Mouse (Mus musculus) stomach, embryonic 16.5 days (tissue): Measurements from ENCODE around the gene Col12a1. TPM values are rescaled to one million over a fixed set of nuclear protein-coding genes. Genes with fewer than 3 reads are reported as not detected.

Source experiments
- ATAC-seq: fragments of 200-750 bp; cut with Nextera tagmentation; 2 replicates; pipeline ENCODE4 v1.8.0; 2017; ENCODE audit warnings: moderate number of reproducible peaks, moderate TSS enrichment; ENCODE audit not compliant: insufficient read depth, low FRiP score
- H3K27ac ChIP-seq: fragments of 300-500 bp; sonication (generic); 2 replicates; pipeline ENCODE4 v1.5.1; 2014; ENCODE audit warnings: low read length
- H3K27me3 ChIP-seq: fragments of 300-500 bp; sonication (generic); 2 replicates; pipeline ENCODE4 v1.6.1; 2014; ENCODE audit warnings: low read length, control low read depth, mixed read lengths; ENCODE audit not compliant: control insufficient read depth, insufficient read depth
- H3K36me3 ChIP-seq: fragments of 300-500 bp; sonication (generic); 2 replicates; pipeline ENCODE4 v1.6.1; 2014; ENCODE audit warnings: low read length; ENCODE audit not compliant: control insufficient read depth, insufficient read depth
- H3K4me1 ChIP-seq: fragments of 300-500 bp; sonication (generic); 2 replicates; pipeline ENCODE4 v1.6.1; 2014; ENCODE audit warnings: low read length, control low read depth, mixed read lengths; ENCODE audit not compliant: control insufficient read depth, insufficient read depth
- H3K4me2 ChIP-seq: fragments of 300-500 bp; sonication (generic); 2 replicates; pipeline ENCODE4 v1.6.1; 2014; ENCODE audit warnings: low read depth, low read length, mixed read lengths
- H3K4me3 ChIP-seq: fragments of 300-500 bp; sonication (generic); replicated peaks from 2 replicates; pipeline ENCODE4 v1.5.1; 2014; ENCODE audit warnings: mild to moderate bottlenecking, low read length
- H3K9ac ChIP-seq: fragments of 300-500 bp; sonication (generic); 2 replicates; pipeline ENCODE4 v1.6.1; 2014; ENCODE audit warnings: low read length
- H3K9me3 ChIP-seq: fragments of 300-500 bp; sonication (generic); replicated peaks from 2 replicates; pipeline ENCODE4 v1.6.1; 2016; ENCODE audit warnings: low read length, control low read depth; ENCODE audit not compliant: control insufficient read depth
- WGBS: fragments of 180-500 bp; shearing (Covaris S2); extraction: QIAGEN DNeasy Blood & Tissue Kit; methylation state at CpG from one replicate; pipeline ENCODE4 v1.1.7; 2014; 5-methylcytosine and 5-hydroxymethylcytosine counted together
- polyA plus RNA-seq: library from polyadenylated mRNA; unstranded; fragments of >200 nt; fragmentation: Nextera tagmentation; extraction: Ambion mirVana; gene quantifications from 2 replicates; pipeline ENCODE4 v1.2.1, GENCODE M21; 2015

The Col12a1 gene
- polyA plus RNA-seq, 1 experiment from 2014 or later = 42.8 TPM

- 69% methylated on average over 4 of the region's 4 CpGs for WGBS
- no peak overlapping the region for H3K4me2 ChIP-seq
Observed at GRCm38 (mm10) chr9:79745036-79745435, 26.4 kb upstream of the Col12a1 start.

GRCm38 (mm10) chr9:79735608-79736007 is 17.0 kb upstream of the Col12a1 start:
- Histone ChIP-seq H3K9ac (no peak overlapping the region), H3K36me3 (no peaks in the 10 kb centered on the region), H3K27ac (no peak overlapping the region), H3K4me2 (no peak overlapping the region), H3K27me3 (no peaks in the 10 kb centered on the region), H3K9me3 (no peaks in the 10 kb centered on the region), H3K4me3 (no peak overlapping the region), H3K4me1 (no peaks in the 10 kb centered on the region)
- ATAC-seq = no peak
- WGBS = 64% methylated on average over 6 of the region's 6 CpGs

More at GRCm38 (mm10) chr9:79745036-79745435, 26.4 kb upstream of the Col12a1 start:
- no peak overlapping the region for H3K27ac ChIP-seq
- H3K4me1 ChIP-seq = no peaks in the 10 kb centered on the region
- no peak overlapping the region for H3K4me3 ChIP-seq
- ATAC-seq = no peak
- H3K27me3 ChIP-seq = no peaks in the 10 kb centered on the region
- no peaks in the 10 kb centered on the region for H3K9me3 ChIP-seq
- H3K9ac ChIP-seq = no peak overlapping the region
- H3K36me3 ChIP-seq = no peaks in the 10 kb centered on the region

- H3K27me3 ChIP-seq = no peaks in the 10 kb centered on the region
- no peak overlapping the region for H3K9ac ChIP-seq
- no peaks in the 10 kb centered on the region for H3K36me3 ChIP-seq
- H3K27ac ChIP-seq = no peak overlapping the region
- H3K4me2 ChIP-seq = no peak overlapping the region
- ATAC-seq = no peak
- no peaks in the 10 kb centered on the region for H3K9me3 ChIP-seq
- H3K4me1 ChIP-seq = no peaks in the 10 kb centered on the region
- H3K4me3 ChIP-seq = no peak overlapping the region
- WGBS = 52% methylated on average over 5 of the region's 5 CpGs
Observed at GRCm38 (mm10) chr9:79730301-79730700, 11.7 kb upstream of the Col12a1 start.

- Histone ChIP-seq H3K36me3 (no peaks in the 10 kb centered on the region), H3K4me2 (no peak overlapping the region), H3K27ac (no peak overlapping the region), H3K9me3 (no peaks in the 10 kb centered on the region), H3K4me1 (no peaks in the 10 kb centered on the region; the same call in 1 of the 2 replicates), H3K27me3 (no peaks in the 10 kb centered on the region), H3K9ac (no peak overlapping the region), H3K4me3 (no peak overlapping the region)
- ATAC-seq = no peak
- WGBS = 32% methylated on average over 5 of the region's 5 CpGs
Observed at GRCm38 (mm10) chr9:79723090-79723489, 4.5 kb upstream of the Col12a1 start.

- no peak overlapping the region for H3K4me3 ChIP-seq
- WGBS = 12% methylated on average over 9 of the region's 9 CpGs
- no peak overlapping the region for H3K27ac ChIP-seq
- no peaks in the 10 kb centered on the region for H3K9me3 ChIP-seq
- no peak for ATAC-seq
- H3K4me1 ChIP-seq = peaks cover 5% of the 10 kb centered on the region; the same call in 1 of the 2 replicates
- no peak overlapping the region; the same call in 1 of the 2 replicates for H3K4me2 ChIP-seq
- H3K36me3 ChIP-seq = no peaks in the 10 kb centered on the region
- no peak overlapping the region for H3K9ac ChIP-seq
- H3K27me3 ChIP-seq = no peaks in the 10 kb centered on the region
Observed at GRCm38 (mm10) chr9:79721056-79721455, 2.4 kb upstream of the Col12a1 start.

- Histone ChIP-seq H3K9me3 (no peaks in the 10 kb centered on the region), H3K9ac (no peak overlapping the region), H3K36me3 (no peaks in the 10 kb centered on the region), H3K27ac (no peak overlapping the region), H3K4me3 (no peak overlapping the region), H3K4me1 (peaks cover 7% of the 10 kb centered on the region), H3K4me2 (no peak overlapping the region), H3K27me3 (no peaks in the 10 kb centered on the region)
- WGBS = 54% methylated on average over 9 of the region's 9 CpGs
- ATAC-seq = no peak
Observed at GRCm38 (mm10) chr9:79720143-79720542, 1.5 kb upstream of the Col12a1 start.

- Histone ChIP-seq H3K4me2 (peak overlapping the region; percentile 72), H3K27ac (peak overlapping the region; percentile 72), H3K27me3 (no peaks in the 10 kb centered on the region), H3K9me3 (no peaks in the 10 kb centered on the region), H3K36me3 (no peaks in the 10 kb centered on the region), H3K4me1 (peaks cover 14% of the 10 kb centered on the region), H3K9ac (peak overlapping the region; percentile 70), H3K4me3 (peak overlapping the region; percentile 55)
- 0 out of 2 replicates have a peak, but pooled peaks have one; percentile 9 for ATAC-seq
- WGBS = 3% methylated on average over 28 of the region's 28 CpGs
Observed at GRCm38 (mm10) chr9:79719451-79719850, 820 bp upstream of the Col12a1 start.

GRCm38 (mm10) chr9:79717836-79718475 is 675 bp downstream of the Col12a1 start:
- Histone ChIP-seq H3K4me3 (peak overlapping the region; percentile 55), H3K4me1 (peaks cover 20% of the 10 kb centered on the region), H3K9me3 (no peaks in the 10 kb centered on the region), H3K9ac (peak overlapping the region; percentile 70), H3K27ac (peak overlapping the region; percentile 72), H3K4me2 (peak overlapping the region; percentile 72), H3K27me3 (no peaks in the 10 kb centered on the region), H3K36me3 (no peaks in the 10 kb centered on the region)
- WGBS = 1% methylated on average over 22 of the region's 22 CpGs
- ATAC-seq = no peak

GRCm38 (mm10) chr9:79716909-79717835 is 1.5 kb downstream of the Col12a1 start:
- ATAC-seq = no peak

More at GRCm38 (mm10) chr9:79716909-79717835, 1.5 kb downstream of the Col12a1 start:
- H3K36me3 ChIP-seq = no peaks in the 10 kb centered on the region
- peak overlapping the region; percentile 72 for H3K4me2 ChIP-seq
- H3K4me1 ChIP-seq = peaks cover 20% of the 10 kb centered on the region
- H3K4me3 ChIP-seq = peak overlapping the region; percentile 55
- H3K27me3 ChIP-seq = no peaks in the 10 kb centered on the region
- no peaks in the 10 kb centered on the region for H3K9me3 ChIP-seq
- peak overlapping the region; percentile 72 for H3K27ac ChIP-seq
- WGBS = 7% methylated on average over 23 of the region's 23 CpGs
- H3K9ac ChIP-seq = peak overlapping the region; percentile 70
